Mouse (Mus musculus) left cerebral cortex, adult 8-10 months (tissue): ENCODE data around the gene Mob1b. TPM values are rescaled to one million over a fixed set of nuclear protein-coding genes. Genes with fewer than 3 reads are reported as not detected.
A peak's percentile ranks its signal among the peaks of the same experiment; 100 is the strongest.
"Not testable (repeated sequence)": the region's sequence is repeated elsewhere in the genome, so short reads cannot be mapped to it uniquely, and the experiment has no call there.

Source experiments
- DNase-seq, 2 experiments: peaks; one replicate each; pipeline ENCODE4 v3.0.0; 2022; ENCODE audit warnings: low spot score in 2 of 2
- total RNA-seq, 4 experiments: library from RNA; stranded (reverse); gene quantifications; 2 replicates each; pipeline ENCODE4 v1.2.4; 2022

Gene Mob1b
- total RNA-seq, 4 experiments from 2014 or later: 22.9 to 25.3 (median 24.4) TPM

GRCm38 (mm10) chr5:88699251-88699913, 21.3 kb upstream of the Mob1b start:
- no peak for DNase-seq

- no peak for DNase-seq
These were observed 18.6 kb upstream of the Mob1b start for GRCm38 (mm10) chr5:88702041-88702440.

GRCm38 (mm10) chr5:88703551-88703950, 17.1 kb upstream of the Mob1b start:
- no peak for DNase-seq

GRCm38 (mm10) chr5:88711128-88711527, 9.5 kb upstream of the Mob1b start:
- DNase-seq: no peak

- peak in 1 of 2 experiments; percentile 20 for DNase-seq
These were observed 8.9 kb upstream of the Mob1b start for GRCm38 (mm10) chr5:88711618-88712224.

GRCm38 (mm10) chr5:88712328-88712727, 8.3 kb upstream of the Mob1b start:
- no peak for DNase-seq

- DNase-seq: no peak
These were observed 3.7 kb upstream of the Mob1b start for GRCm38 (mm10) chr5:88716983-88717382.

GRCm38 (mm10) chr5:88721003-88721475, 384 bp downstream of the Mob1b start:
- DNase-seq: peak in 1 of 2 experiments; percentile 12

- peak in 1 of 2 experiments; percentile 15 for DNase-seq
These were observed 1.0 kb downstream of the Mob1b start for GRCm38 (mm10) chr5:88721565-88722212.

- DNase-seq: peak in 1 of 2 experiments; percentile 20
These were observed 1.6 kb downstream of the Mob1b start for GRCm38 (mm10) chr5:88722213-88722600.

GRCm38 (mm10) chr5:88724030-88724429, 3.4 kb downstream of the Mob1b start:
- DNase-seq: no peak

GRCm38 (mm10) chr5:88727593-88728144, 7.0 kb downstream of the Mob1b start:
- no peak for DNase-seq

- DNase-seq: no peak
These were observed 14.1 kb downstream of the Mob1b start for GRCm38 (mm10) chr5:88734786-88735185.

- DNase-seq: not testable (repeated sequence)
These were observed 20.4 kb downstream of the Mob1b start for GRCm38 (mm10) chr5:88741065-88741464.

GRCm38 (mm10) chr5:88747774-88748173, 27.1 kb downstream of the Mob1b start:
- no peak for DNase-seq

- DNase-seq: no peak
These were observed 32.5 kb downstream of the Mob1b start for GRCm38 (mm10) chr5:88753199-88753598.

- no peak for DNase-seq
These were observed 42.0 kb downstream of the Mob1b start for GRCm38 (mm10) chr5:88762611-88763010.

GRCm38 (mm10) chr5:88764430-88764986, 43.9 kb downstream of the Mob1b start:
- DNase-seq: no peak

GRCm38 (mm10) chr5:88764987-88765481, 44.4 kb downstream of the Mob1b start, which contains the start of gene Dck:
Dck (plus strand) TSS chr5:88764996.
- peak; percentile 85 to 97 for DNase-seq

- no peak for DNase-seq
These were observed 44.9 kb downstream of the Mob1b start for GRCm38 (mm10) chr5:88765587-88765986.

GRCm38 (mm10) chr5:88766121-88766520, 45.5 kb downstream of the Mob1b start:
- no peak for DNase-seq
